Mouse (Mus musculus) cerebellum, adult 11 months (tissue): ENCODE data around the gene Ppp1r16b.
"Not testable (repeated sequence)": the region's sequence is repeated elsewhere in the genome, so short reads cannot be mapped to it uniquely, and the experiment has no call there.

Experiments
- DNase-seq: peaks from one replicate; pipeline ENCODE4 v3.0.0; 2022

Ppp1r16b gene

GRCm38 (mm10) chr2:158728061-158728815, 63.0 kb downstream of the Ppp1r16b start:
- DNase-seq = no peak

GRCm38 (mm10) chr2:158730896-158731295, 65.7 kb downstream of the Ppp1r16b start:
- no peak for DNase-seq

- no peak for DNase-seq
Measured at GRCm38 (mm10) chr2:158732521-158732920, 67.3 kb downstream of the Ppp1r16b start.

GRCm38 (mm10) chr2:158733136-158733535, 67.9 kb downstream of the Ppp1r16b start:
- no peak for DNase-seq

- no peak for DNase-seq
Measured at GRCm38 (mm10) chr2:158733914-158734313, 68.7 kb downstream of the Ppp1r16b start.

GRCm38 (mm10) chr2:158734500-158735152, 69.4 kb downstream of the Ppp1r16b start:
- DNase-seq = no peak

- DNase-seq = no peak
Measured at GRCm38 (mm10) chr2:158735340-158735739, 70.1 kb downstream of the Ppp1r16b start.

- DNase-seq = not testable (repeated sequence)
Measured at GRCm38 (mm10) chr2:158736247-158736646, 71.0 kb downstream of the Ppp1r16b start.

- no peak for DNase-seq
Measured at GRCm38 (mm10) chr2:158738591-158738990, 73.4 kb downstream of the Ppp1r16b start.

GRCm38 (mm10) chr2:158739113-158739512, 73.9 kb downstream of the Ppp1r16b start:
- DNase-seq = no peak

- DNase-seq = no peak
Measured at GRCm38 (mm10) chr2:158741011-158741501, 75.9 kb downstream of the Ppp1r16b start.

- no peak for DNase-seq
Measured at GRCm38 (mm10) chr2:158742431-158742830, 77.2 kb downstream of the Ppp1r16b start.

- DNase-seq = no peak
Measured at GRCm38 (mm10) chr2:158743518-158744141, 78.4 kb downstream of the Ppp1r16b start.

- no peak for DNase-seq
Measured at GRCm38 (mm10) chr2:158745049-158745482, 79.9 kb downstream of the Ppp1r16b start.

- no peak for DNase-seq
Measured at GRCm38 (mm10) chr2:158746164-158746563, 81.0 kb downstream of the Ppp1r16b start.

GRCm38 (mm10) chr2:158749366-158749765, 84.2 kb downstream of the Ppp1r16b start:
- DNase-seq = no peak

GRCm38 (mm10) chr2:158760231-158760630, 95.0 kb downstream of the Ppp1r16b start:
- no peak for DNase-seq

GRCm38 (mm10) chr2:158762339-158762738, 97.1 kb downstream of the Ppp1r16b start:
- DNase-seq = no peak

GRCm38 (mm10) chr2:158767742-158768339, 102.6 kb downstream of the Ppp1r16b start, which contains the start of gene Fam83d:
TSS of gene Fam83d (plus strand) at chr2:158768093.
- DNase-seq = peak; percentile 55

GRCm38 (mm10) chr2:158768350-158768749, 103.2 kb downstream of the Ppp1r16b start:
- DNase-seq = no peak

GRCm38 (mm10) chr2:158768771-158769170, 103.6 kb downstream of the Ppp1r16b start:
- DNase-seq = no peak

GRCm38 (mm10) chr2:158770126-158770757, 105.0 kb downstream of the Ppp1r16b start:
- no peak for DNase-seq
